Mouse (Mus musculus) lung, postnatal 0 days (tissue): ENCODE measurements around the gene Prss42. TPM values are rescaled to one million over a fixed set of nuclear protein-coding genes. Genes with fewer than 3 reads are reported as not detected.
"Not testable (repeated sequence)": the region's sequence is repeated elsewhere in the genome, so short reads cannot be mapped to it uniquely, and the experiment has no call there.

Experiments
- ATAC-seq: fragments of 200-750 bp; cut with Nextera tagmentation; 2 replicates; pipeline ENCODE4 v1.8.0; 2017; ENCODE audit warnings: moderate library complexity
- DNase-seq: peaks from one replicate; pipeline ENCODE4 v3.0.0-alpha.2; 2016; ENCODE audit warnings: low spot score
- H3K27ac ChIP-seq: fragments of 300-500 bp; sonication (generic); 2 replicates; pipeline ENCODE4 v1.5.1; 2014; ENCODE audit warnings: antibody characterized with exemption, mild to moderate bottlenecking, low read length, mixed read lengths
- H3K27me3 ChIP-seq: fragments of 300-500 bp; sonication (generic); replicated peaks from 2 replicates; pipeline ENCODE4 v1.6.1; 2014; ENCODE audit warnings: low read length, mixed read lengths; ENCODE audit not compliant: insufficient read depth
- H3K36me3 ChIP-seq: fragments of 300-500 bp; sonication (generic); 2 replicates; pipeline ENCODE4 v1.6.1; 2014; ENCODE audit warnings: low read length, mixed read lengths; ENCODE audit not compliant: insufficient read depth
- H3K4me1 ChIP-seq: fragments of 300-500 bp; sonication (generic); 2 replicates; pipeline ENCODE4 v1.6.1; 2014; ENCODE audit warnings: antibody characterized with exemption, low read depth, low read length, mixed read lengths; ENCODE audit not compliant: insufficient read depth
- H3K4me2 ChIP-seq: fragments of 300-500 bp; sonication (generic); replicated peaks from 2 replicates; pipeline ENCODE4 v1.6.1; 2014; ENCODE audit warnings: low read depth, mild to moderate bottlenecking, low read length, moderate library complexity, mixed read lengths
- H3K4me3 ChIP-seq: fragments of 300-500 bp; sonication (generic); 2 replicates; pipeline ENCODE4 v1.5.1; 2014; ENCODE audit warnings: low read depth, low read length
- H3K9ac ChIP-seq: fragments of 300-500 bp; sonication (generic); replicated peaks from 2 replicates; pipeline ENCODE4 v1.6.1; 2014; ENCODE audit warnings: low read depth, mild to moderate bottlenecking
- H3K9me3 ChIP-seq: fragments of 300-500 bp; sonication (generic); 2 replicates; pipeline ENCODE4 v1.6.1; 2016; ENCODE audit warnings: low read length, mixed read lengths
- CTCF ChIP-seq: IDR thresholded peaks from 2 replicates; pipeline ENCODE4 v1.5.1; 2016; ENCODE audit warnings: antibody characterized with exemption, mild to moderate bottlenecking
- EP300 ChIP-seq: IDR thresholded peaks from 2 replicates; pipeline ENCODE4 v1.6.1; 2016; ENCODE audit warnings: antibody characterized with exemption, mild to moderate bottlenecking, control low read depth
- WGBS: fragments of 180-500 bp; shearing (Covaris S2); extraction: QIAGEN DNeasy Blood & Tissue Kit; methylation state at CpG from one replicate; pipeline ENCODE4 v1.1.7; 2014; 5-methylcytosine and 5-hydroxymethylcytosine counted together
- polyA plus RNA-seq: library from polyadenylated mRNA; unstranded; fragments of >200 nt; fragmentation: Nextera tagmentation; extraction: Ambion mirVana; gene quantifications from 2 replicates; pipeline ENCODE4 v1.2.1, GENCODE M21; 2015

Prss42 gene
- polyA plus RNA-seq, 1 experiment from 2014 or later: not detected

DNA sequence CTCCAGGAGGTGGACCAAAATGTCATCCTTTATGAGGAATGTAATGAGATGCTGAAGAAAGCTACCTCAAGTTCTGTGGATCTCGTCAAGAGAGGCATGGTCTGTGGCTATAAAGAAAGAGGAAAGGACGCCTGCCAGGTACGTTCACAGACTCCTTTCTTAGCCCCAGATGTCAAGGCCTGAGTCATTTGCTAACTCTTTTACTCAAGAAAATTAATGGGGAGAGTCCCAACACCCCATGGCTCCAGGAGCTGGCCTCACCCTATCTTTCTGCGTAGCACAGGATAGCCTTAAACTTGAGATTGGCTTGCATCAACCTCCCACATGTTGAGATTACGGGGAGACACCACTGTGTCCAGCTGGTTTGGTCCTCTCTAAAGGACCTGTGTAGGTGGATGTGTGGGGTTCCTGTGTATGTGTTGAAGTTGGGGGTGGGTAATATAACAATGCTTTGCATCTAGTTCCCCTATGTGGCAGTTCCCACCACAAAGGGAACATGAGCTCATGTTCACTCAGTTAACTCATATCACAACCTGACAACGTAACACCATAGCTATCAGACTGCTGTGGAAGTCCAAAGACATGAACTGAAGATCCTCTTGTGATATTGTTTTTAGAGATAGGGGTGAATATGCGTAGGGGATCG lies 3.0 kb downstream of the Prss42 start:
- WGBS: 83% methylated on average over 8 of the region's 8 CpGs
- ATAC-seq: no peak
- no peaks in the 10 kb centered on the region for H3K9me3 ChIP-seq
- no peak overlapping the region for H3K27ac ChIP-seq
- H3K4me1 ChIP-seq: no peaks in the 10 kb centered on the region
- H3K27me3 ChIP-seq: no peaks in the 10 kb centered on the region
- H3K4me3 ChIP-seq: no peak overlapping the region
- no peak for DNase-seq
- TF ChIP-seq EP300 (no peak), CTCF (no peak)
- no peaks in the 10 kb centered on the region for H3K36me3 ChIP-seq
- no peak overlapping the region for H3K9ac ChIP-seq
- H3K4me2 ChIP-seq: no peak overlapping the region

DNA sequence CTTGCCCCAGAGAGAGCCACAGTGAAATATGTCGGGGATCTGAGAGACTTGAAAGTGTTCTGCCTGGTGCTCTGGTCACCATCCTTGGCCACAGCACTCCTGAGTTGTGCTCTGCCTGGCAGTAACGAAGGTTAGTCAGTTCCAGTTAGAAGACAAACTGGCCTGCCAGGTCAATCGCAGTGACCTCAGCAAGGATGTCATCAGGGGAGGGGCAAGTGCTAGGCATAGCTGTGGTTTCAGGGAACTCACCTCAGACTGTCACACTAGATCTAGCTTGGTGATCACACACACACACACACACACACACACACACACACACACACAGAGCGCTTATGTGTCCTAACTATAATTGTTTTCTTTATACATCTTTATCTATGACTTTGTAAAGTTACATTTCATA lies 5.3 kb downstream of the Prss42 start:
- DNase-seq (no peak), ATAC-seq (no peak)
- 67% methylated on average over 4 of the region's 4 CpGs for WGBS
- H3K4me1 ChIP-seq: no peaks in the 10 kb centered on the region
- H3K4me3 ChIP-seq: no peak overlapping the region
- H3K36me3 ChIP-seq: no peaks in the 10 kb centered on the region
- no peaks in the 10 kb centered on the region for H3K27me3 ChIP-seq
- no peak for TF ChIP-seq EP300
- no peak for TF ChIP-seq CTCF
- no peak overlapping the region for H3K9ac ChIP-seq
- no peak overlapping the region for H3K4me2 ChIP-seq
- no peak overlapping the region for H3K27ac ChIP-seq
- no peaks in the 10 kb centered on the region for H3K9me3 ChIP-seq

DNA sequence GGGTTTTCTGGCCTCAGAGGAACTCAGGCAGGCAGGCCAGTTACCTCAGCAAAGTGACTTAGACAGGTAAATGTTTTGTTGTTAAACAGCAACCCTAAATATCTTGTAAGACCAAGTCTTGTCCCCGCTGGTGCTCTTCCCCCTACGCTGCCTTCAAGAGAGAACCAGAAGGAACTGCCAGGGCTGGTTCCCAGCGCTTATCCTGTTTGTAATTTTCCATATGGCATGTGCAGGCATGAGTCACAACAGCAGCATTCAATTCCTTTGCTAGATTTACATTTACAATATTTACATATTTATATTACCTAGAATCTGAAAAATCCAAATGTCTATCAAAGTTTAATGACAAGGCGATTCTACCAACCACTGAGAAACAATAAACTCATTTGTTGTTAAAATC lies 12.1 kb downstream of the Prss42 start:
- Histone ChIP-seq H3K9ac (no peak overlapping the region), H3K27me3 (no peaks in the 10 kb centered on the region), H3K4me1 (no peaks in the 10 kb centered on the region), H3K4me2 (no peak overlapping the region), H3K9me3 (no peaks in the 10 kb centered on the region), H3K27ac (no peak overlapping the region), H3K36me3 (no peaks in the 10 kb centered on the region), H3K4me3 (no peak overlapping the region)
- ATAC-seq: no peak
- 77% methylated on average over 4 of the region's 4 CpGs for WGBS
- TF ChIP-seq CTCF (no peak), EP300 (no peak)
- DNase-seq: no peak

DNA sequence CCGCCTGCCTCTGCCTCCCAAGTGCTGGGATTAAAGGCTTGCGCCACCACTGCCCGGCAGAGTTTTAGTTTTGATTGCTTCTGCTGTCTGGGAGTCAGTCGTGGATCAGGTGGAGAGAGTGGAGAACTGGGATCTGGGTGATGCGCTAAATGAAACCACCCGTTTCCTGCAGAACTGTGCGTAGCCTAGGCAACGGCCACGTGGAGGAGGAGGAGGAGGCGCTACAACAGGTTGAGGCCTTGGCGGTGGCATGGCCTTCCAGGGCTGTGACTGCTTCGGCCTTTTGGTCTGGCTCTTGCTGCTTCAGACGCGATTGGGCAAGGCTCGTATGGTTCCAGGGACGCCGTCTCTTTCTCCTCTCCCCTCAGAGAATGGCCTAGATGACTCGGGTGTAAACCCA lies 15.8 kb downstream of the Prss42 start, which contains the start of gene Prss44:
Prss44 (plus strand) TSS at position 206 of the 400 bp plus-strand sequence.
- WGBS: 56% methylated on average over 18 of the region's 18 CpGs
- no peaks in the 10 kb centered on the region for H3K36me3 ChIP-seq
- no peaks in the 10 kb centered on the region for H3K9me3 ChIP-seq
- ATAC-seq (no peak), DNase-seq (no peak)
- no peak within 1 kb of the TSS for H3K27ac ChIP-seq
- H3K4me2 ChIP-seq: no peak within 1 kb of the TSS
- H3K27me3 ChIP-seq: no peaks in the 10 kb centered on the region
- H3K9ac ChIP-seq: no peak within 1 kb of the TSS
- no peaks in the 10 kb centered on the region for H3K4me1 ChIP-seq
- no peak within 1 kb of the TSS for H3K4me3 ChIP-seq
- no peak for TF ChIP-seq CTCF
- no peak for TF ChIP-seq EP300

DNA sequence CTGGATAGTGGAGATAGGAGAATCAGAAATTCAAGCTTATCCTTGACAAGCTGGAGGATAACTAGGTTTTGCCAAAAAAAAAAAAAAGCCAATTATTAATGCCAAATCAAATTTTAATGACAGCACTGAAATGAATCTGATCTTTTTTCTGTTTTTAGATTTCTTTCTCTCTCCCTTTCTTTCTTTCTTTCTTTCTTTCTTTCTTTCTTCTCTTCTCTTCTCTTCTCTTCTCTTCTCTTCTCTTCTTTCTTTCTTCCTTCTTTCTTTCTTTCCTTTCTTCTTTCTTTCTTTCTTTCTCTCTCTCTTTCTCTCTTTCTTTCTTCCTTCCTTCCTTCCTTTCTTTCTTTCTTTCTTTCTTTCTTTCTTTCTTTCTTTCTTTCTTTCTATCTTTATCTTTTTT lies 22.6 kb downstream of the Prss42 start:
- not testable (repeated sequence) for H3K9me3 ChIP-seq, ATAC-seq, H3K4me1 ChIP-seq, H3K4me2 ChIP-seq, H3K27me3 ChIP-seq, DNase-seq, H3K36me3 ChIP-seq, H3K9ac ChIP-seq, H3K27ac ChIP-seq, H3K4me3 ChIP-seq

DNA sequence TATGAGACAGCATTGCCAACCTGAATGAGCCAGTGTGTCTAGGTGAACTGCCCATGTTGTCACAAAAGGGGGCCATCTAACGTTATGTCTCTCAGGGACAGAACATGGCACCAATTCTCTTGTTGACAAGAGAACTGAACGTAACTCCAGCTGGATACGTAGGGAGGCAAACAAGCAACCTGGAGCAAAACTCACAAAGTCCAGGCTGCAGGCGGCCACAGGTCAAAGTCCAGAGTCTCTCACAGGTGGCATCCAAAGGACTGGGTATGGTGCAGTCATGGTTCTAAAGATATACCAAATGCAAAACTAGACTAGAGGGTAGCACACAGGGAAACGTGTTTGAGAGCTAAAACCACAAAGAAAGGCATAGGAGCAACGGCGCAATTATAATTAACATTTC lies 23.5 kb downstream of the Prss42 start:
- TF ChIP-seq CTCF: no peak
- no peak for TF ChIP-seq EP300
- Histone ChIP-seq H3K4me3 (no peak overlapping the region), H3K36me3 (no peaks in the 10 kb centered on the region), H3K27me3 (no peaks in the 10 kb centered on the region), H3K4me2 (no peak overlapping the region), H3K9ac (no peak overlapping the region), H3K4me1 (no peaks in the 10 kb centered on the region), H3K27ac (no peak overlapping the region), H3K9me3 (no peaks in the 10 kb centered on the region)
- 80% methylated on average over 7 of the region's 7 CpGs for WGBS
- ATAC-seq (no peak), DNase-seq (no peak)

DNA sequence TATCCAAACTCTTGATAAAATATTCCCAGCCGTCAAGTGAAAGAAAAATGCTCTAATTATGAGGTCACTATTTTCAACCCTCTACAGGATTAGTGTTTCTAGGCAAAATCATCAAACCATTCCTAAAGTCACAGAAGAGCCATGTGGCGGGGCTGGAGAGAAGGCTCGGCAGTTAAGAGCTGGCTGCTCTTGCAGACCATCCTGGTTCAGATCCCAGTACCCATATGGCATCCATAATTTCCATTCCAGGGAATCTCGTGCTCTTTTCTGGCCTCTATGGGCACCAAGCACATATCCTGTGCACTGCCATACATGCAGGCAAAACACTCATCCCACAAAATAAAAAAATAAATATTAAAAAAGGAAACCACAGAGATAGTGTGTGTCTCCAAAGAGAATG lies 27.5 kb downstream of the Prss42 start:
- no peak for TF ChIP-seq EP300
- TF ChIP-seq CTCF: no peak
- no peak overlapping the region for H3K9ac ChIP-seq
- ATAC-seq (no peak), DNase-seq (no peak)
- H3K4me1 ChIP-seq: no peaks in the 10 kb centered on the region
- H3K27ac ChIP-seq: no peak overlapping the region
- H3K36me3 ChIP-seq: no peaks in the 10 kb centered on the region
- 70% methylated on average over 4 of the region's 4 CpGs for WGBS
- H3K27me3 ChIP-seq: no peaks in the 10 kb centered on the region
- H3K9me3 ChIP-seq: no peaks in the 10 kb centered on the region
- no peak overlapping the region for H3K4me2 ChIP-seq
- H3K4me3 ChIP-seq: no peak overlapping the region
